Mouse (Mus musculus): ENCODE measurements around the gene Rasl11b.

GRCm38 (mm10) chr5:74245641-74246145, 50.6 kb downstream of the Rasl11b start:
- TF ChIP-seq CTCF (IDR thresholded peaks at IDR 0.05; ENCODE audit: extremely low read depth, insufficient read length, insufficient replicate concordance, low read depth, low read length), result no peak
- TF ChIP-seq POLR2A (IDR thresholded peaks at IDR 0.05; ENCODE audit: low read depth, low read length), result no peak

Data from small intestine, adult 2 months (tissue).